Mouse (Mus musculus): ENCODE results near the gene Abhd8.
A peak's percentile ranks its signal among the peaks of the same experiment; 100 is the strongest.

Abhd8 gene

GRCm38 (mm10) chr8:71477196-71477845, 13.9 kb upstream of the Abhd8 start:
- DNase-seq (ENCODE audit: low spot score in 2 of 2): no peak

GRCm38 (mm10) chr8:71476099-71476940, 12.9 kb upstream of the Abhd8 start:
- DNase-seq (ENCODE audit: low spot score in 2 of 2): peak; percentile 72 to 73

- DNase-seq (ENCODE audit: low spot score in 2 of 2): no peak
Measured at GRCm38 (mm10) chr8:71475702-71476075, 12.2 kb upstream of the Abhd8 start.

- no peak for DNase-seq (ENCODE audit: low spot score in 2 of 2)
Measured at GRCm38 (mm10) chr8:71474785-71475701, 11.6 kb upstream of the Abhd8 start.

GRCm38 (mm10) chr8:71474344-71474743, 10.9 kb upstream of the Abhd8 start:
- DNase-seq (ENCODE audit: low spot score in 2 of 2): no peak

GRCm38 (mm10) chr8:71472601-71473386, 9.3 kb upstream of the Abhd8 start:
- DNase-seq (ENCODE audit: low spot score in 2 of 2): no peak

- DNase-seq (ENCODE audit: low spot score in 2 of 2): no peak
Measured at GRCm38 (mm10) chr8:71471861-71472260, 8.4 kb upstream of the Abhd8 start.

GRCm38 (mm10) chr8:71470913-71471255, 7.4 kb upstream of the Abhd8 start:
- no peak for DNase-seq (ENCODE audit: low spot score in 2 of 2)

GRCm38 (mm10) chr8:71470146-71470912, 6.9 kb upstream of the Abhd8 start:
- DNase-seq (ENCODE audit: low spot score in 2 of 2): no peak

- DNase-seq (ENCODE audit: low spot score in 2 of 2): peak; percentile 50 to 64
Measured at GRCm38 (mm10) chr8:71469411-71469810, 6.0 kb upstream of the Abhd8 start.

- peak; percentile 98 to 99 for DNase-seq (ENCODE audit: low spot score in 2 of 2)
Measured at GRCm38 (mm10) chr8:71468916-71469315, 5.5 kb upstream of the Abhd8 start, which contains the start of gene Dda1. Dda1 (plus strand) TSS chr8:71469199.

GRCm38 (mm10) chr8:71468001-71468400, 4.5 kb upstream of the Abhd8 start:
- no peak for DNase-seq (ENCODE audit: low spot score in 2 of 2)

GRCm38 (mm10) chr8:71467201-71467600, 3.7 kb upstream of the Abhd8 start:
- DNase-seq (ENCODE audit: low spot score in 2 of 2): no peak

- DNase-seq (ENCODE audit: low spot score in 2 of 2): no peak
Measured at GRCm38 (mm10) chr8:71466198-71466597, 2.7 kb upstream of the Abhd8 start.

GRCm38 (mm10) chr8:71465733-71466132, 2.3 kb upstream of the Abhd8 start:
- no peak for DNase-seq (ENCODE audit: low spot score in 2 of 2)

GRCm38 (mm10) chr8:71464513-71465500, 1.4 kb upstream of the Abhd8 start, which contains the start of gene Mrpl34:
Mrpl34 (plus strand) TSS chr8:71464959.
- DNase-seq (ENCODE audit: low spot score in 2 of 2): peak; percentile 98 to 99

GRCm38 (mm10) chr8:71462786-71463185, 669 bp downstream of the Abhd8 start:
- peak; percentile 69 to 73 for DNase-seq (ENCODE audit: low spot score in 2 of 2)

GRCm38 (mm10) chr8:71462191-71462590, 1.3 kb downstream of the Abhd8 start:
- no peak for DNase-seq (ENCODE audit: low spot score in 2 of 2)

- no peak for DNase-seq (ENCODE audit: low spot score in 2 of 2)
Measured at GRCm38 (mm10) chr8:71461152-71461840, 2.2 kb downstream of the Abhd8 start.
